Mouse (Mus musculus): Measurements from ENCODE around the gene Kank1.

DNA sequence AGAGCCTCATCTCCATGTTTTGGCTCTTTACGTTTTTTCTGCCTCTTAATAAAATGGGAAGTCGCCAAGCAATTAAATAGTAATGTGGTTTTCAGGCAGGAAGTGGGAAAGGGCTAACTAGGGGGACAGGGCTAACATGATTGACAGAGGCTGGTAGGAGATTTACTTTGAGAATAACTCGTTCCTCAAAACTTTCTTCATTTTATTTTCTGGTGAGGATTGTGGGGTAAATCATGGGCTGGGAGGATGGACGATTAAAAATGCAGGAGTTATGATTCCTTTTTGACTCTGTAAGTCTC is 89.2 kb downstream of the Kank1 start:
- TF ChIP-seq CTCF (conservative IDR thresholded peaks at IDR 0.05; ENCODE audit: low read length) (no peak), NANOG (IDR thresholded peaks at IDR 0.05; ENCODE audit: borderline replicate concordance, low read length) (no peak)
